Mouse (Mus musculus) ES-E14 (cell line): ENCODE measurements at regions not wholly inside any gene's neighbourhood (a gene's known extent, or its start where the extent isn't known, plus 50 kb on each side); places are given as distances from the start of the nearest gene placed in this dataset.

Experiments
- DNase-seq: peaks from one replicate; pipeline ENCODE4 v3.0.0-alpha.2; 2013; ENCODE audit warnings: low read depth, low spot score
- H3K27ac ChIP-seq: 2 replicates; pipeline ENCODE4 v1.5.1; 2012; ENCODE audit warnings: low read depth, mild to moderate bottlenecking, low read length, moderate library complexity, mixed read lengths; ENCODE audit not compliant: poor library complexity, insufficient read depth, severe bottlenecking
- H3K36me3 ChIP-seq: 2 replicates; pipeline ENCODE4 v1.6.1; 2012; ENCODE audit warnings: mild to moderate bottlenecking, low read length, moderate library complexity, mixed read lengths; ENCODE audit not compliant: control insufficient read depth, poor library complexity, insufficient read depth, severe bottlenecking
- H3K4me1 ChIP-seq, 2 experiments: fragments of 150-350 bp in 1 of 2; sonication (generic) in 1 of 2; 2 replicates each; pipeline ENCODE4 v1.6.1; 2012; ENCODE audit warnings: low read length in 2 of 2, mild to moderate bottlenecking in 1 of 2, mixed read lengths in 1 of 2; ENCODE audit not compliant: control insufficient read depth in 2 of 2, insufficient read depth in 2 of 2, poor library complexity in 1 of 2
- H3K4me3 ChIP-seq, 2 experiments: fragments of 150-350 bp in 1 of 2; sonication (generic) in 1 of 2; 2 replicates each; pipeline ENCODE4 v1.5.1; 2012; ENCODE audit warnings: low read length in 2 of 2, low read depth in 1 of 2, mild to moderate bottlenecking in 1 of 2, mixed read lengths in 1 of 2; ENCODE audit not compliant: insufficient read depth in 1 of 2, poor library complexity in 1 of 2, severe bottlenecking in 1 of 2
- H3K9ac ChIP-seq: 2 replicates; pipeline ENCODE4 v1.6.1; 2012; ENCODE audit warnings: low read depth, mild to moderate bottlenecking, low read length, mixed read lengths; ENCODE audit not compliant: poor library complexity, insufficient read depth, severe bottlenecking
- H3K9me3 ChIP-seq: fragments of 150-350 bp; sonication (generic); 2 replicates; pipeline ENCODE4 v1.6.1; 2012; ENCODE audit warnings: low read depth, mild to moderate bottlenecking, low read length; ENCODE audit not compliant: control insufficient read depth, insufficient read depth
- CHD2 ChIP-seq: IDR thresholded peaks from 2 replicates; pipeline ENCODE4 v1.6.1; 2014; ENCODE audit warnings: mild to moderate bottlenecking, low read depth, low read length, inconsistent platforms
- HCFC1 ChIP-seq: IDR thresholded peaks from 2 replicates; pipeline ENCODE4 v1.6.1; 2012; ENCODE audit warnings: low read length, inconsistent platforms, borderline replicate concordance; ENCODE audit not compliant: insufficient read depth
- MAFK ChIP-seq: IDR thresholded peaks from 2 replicates; pipeline ENCODE4 v1.6.1; 2014; ENCODE audit warnings: mild to moderate bottlenecking, low read depth, low read length, inconsistent platforms; ENCODE audit not compliant: insufficient read depth
- ZC3H11A ChIP-seq: IDR thresholded peaks from 2 replicates; pipeline ENCODE4 v1.6.1; 2012; ENCODE audit warnings: low read depth, mild to moderate bottlenecking, inconsistent platforms, low read length, borderline replicate concordance
- ZNF384 ChIP-seq: IDR thresholded peaks from 2 replicates; pipeline ENCODE4 v1.6.1; 2012; ENCODE audit warnings: low read depth, low read length, inconsistent platforms
- in situ Hi-C, 2 experiments: fragments of 600-800 bp; cut with MboI; formaldehyde crosslinking; loops; one replicate each; pipeline ENCODE4 v1.15.1; 2025; ENCODE audit warnings: low sequenced_read_pairs in 2 of 2, inconsistent platforms in 1 of 2; ENCODE audit not compliant: unreplicated experiment in 2 of 2

DNA sequence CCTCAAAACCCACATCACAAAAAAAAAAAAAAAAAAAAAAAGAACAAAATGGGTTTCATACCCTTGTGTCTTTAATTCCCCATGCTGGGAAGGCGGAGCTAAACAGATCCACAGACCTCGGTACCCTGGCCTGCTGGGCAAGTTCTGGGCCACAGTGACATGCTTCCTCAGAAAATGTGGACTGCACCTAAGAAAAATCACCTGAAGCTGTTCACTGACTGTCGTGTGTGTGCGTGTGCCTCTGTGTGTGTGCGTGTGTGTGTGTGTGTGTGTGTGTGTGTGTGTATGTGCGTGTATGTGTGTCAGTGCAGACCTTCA lies 192.4 kb downstream of the Pdcd6ip start:
- peaks cover 0 to 2% of the 10 kb centered on the region in 2 experiments; a peak in 1 of 4 replicates for H3K4me1 ChIP-seq
- no peak overlapping the region for H3K9ac ChIP-seq
- no peaks in the 10 kb centered on the region for H3K9me3 ChIP-seq
- in situ Hi-C loops = no loop called here
- H3K36me3 ChIP-seq = no peaks in the 10 kb centered on the region
- TF ChIP-seq ZC3H11A (no peak), HCFC1 (no peak), MAFK (no peak), CHD2 (no peak), ZNF384 (peak; percentile 35; the same call in 1 of the 2 replicates)
- DNase-seq = no peak
- H3K4me3 ChIP-seq = no peak overlapping the region
- no peak overlapping the region for H3K27ac ChIP-seq

DNA sequence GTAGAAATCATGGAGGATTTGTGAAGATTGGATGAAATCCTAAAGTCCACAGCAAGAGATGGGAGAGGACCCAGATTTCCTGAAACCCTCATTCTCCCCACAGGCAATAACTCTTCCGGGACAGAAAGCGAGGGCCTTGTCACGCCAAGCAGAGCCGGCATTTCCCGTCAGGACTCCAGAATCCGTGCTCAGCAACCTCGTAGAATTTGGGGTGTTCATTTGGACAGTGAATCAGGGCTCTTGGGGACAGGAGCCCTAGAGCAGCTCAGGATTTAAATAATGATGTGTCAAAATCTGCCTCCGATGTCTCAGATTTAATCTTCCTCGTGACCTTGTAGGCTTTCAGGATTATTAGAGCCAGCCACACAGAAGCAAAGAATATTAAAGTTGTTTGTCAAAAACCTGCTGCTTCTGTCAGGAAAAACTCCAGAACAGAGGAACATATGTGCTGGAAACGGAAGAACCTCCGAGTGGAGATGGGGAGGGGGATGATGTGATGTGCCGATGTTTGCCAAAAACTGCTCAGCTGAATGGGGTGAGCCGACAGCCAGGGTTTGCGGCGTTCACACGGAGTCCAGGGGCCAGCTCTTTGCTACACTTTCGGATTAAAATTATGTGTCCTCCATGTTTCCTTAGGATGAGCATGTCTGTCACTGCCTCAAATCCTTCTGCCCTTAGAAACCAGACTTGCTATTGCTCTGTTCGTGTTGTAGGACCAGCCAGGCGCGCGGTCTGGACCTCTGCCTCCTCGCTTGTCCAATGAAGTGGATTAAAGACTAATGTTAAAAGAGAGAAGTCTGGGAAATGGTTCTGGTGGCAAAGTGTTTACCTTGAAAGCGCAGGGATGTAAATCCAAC lies 193.0 kb downstream of the Pdcd6ip start:
- Histone ChIP-seq H3K36me3 (no peaks in the 10 kb centered on the region), H3K9me3 (no peaks in the 10 kb centered on the region), H3K4me1 (peaks cover 0 to 2% of the 10 kb centered on the region in 2 experiments; a peak in 1 of 4 replicates), H3K9ac (no peak overlapping the region), H3K4me3 (no peak overlapping the region), H3K27ac (no peak overlapping the region)
- no peak for TF ChIP-seq ZC3H11A
- TF ChIP-seq MAFK = no peak
- in situ Hi-C loops = no loop called here
- no peak for DNase-seq

GRCm38 (mm10) chr9:113511302-113511701 lies 196.8 kb downstream of the Pdcd6ip start:
- in situ Hi-C loops = no loop called here
- Histone ChIP-seq H3K9ac (no peak overlapping the region), H3K27ac (no peak overlapping the region), H3K36me3 (no peaks in the 10 kb centered on the region), H3K4me1 (peaks cover 0 to 2% of the 10 kb centered on the region in 2 experiments; a peak in 1 of 4 replicates), H3K9me3 (no peaks in the 10 kb centered on the region), H3K4me3 (no peak overlapping the region)
- no peak for DNase-seq
- TF ChIP-seq MAFK (no peak), CHD2 (no peak)

DNA sequence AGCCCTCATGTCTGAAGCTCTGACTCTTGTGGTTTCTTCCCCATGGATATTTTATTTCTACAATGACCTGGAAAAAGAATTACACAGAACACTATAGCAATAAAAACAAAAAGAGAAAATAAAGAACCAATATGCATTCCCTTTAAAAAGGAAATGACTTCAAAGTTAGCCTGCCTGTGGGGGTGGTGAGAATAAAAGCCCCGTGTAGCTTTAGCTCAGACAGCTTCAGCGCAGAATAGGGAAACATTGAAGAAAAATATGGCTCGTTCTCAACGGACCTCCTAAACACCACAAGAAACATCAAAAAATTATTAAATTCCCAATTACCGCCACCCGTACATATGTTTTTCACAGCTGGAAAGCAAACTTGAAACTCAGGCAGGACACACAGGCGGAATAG lies 198.7 kb downstream of the Pdcd6ip start:
- Histone ChIP-seq H3K27ac (no peak overlapping the region), H3K9me3 (no peaks in the 10 kb centered on the region), H3K36me3 (no peaks in the 10 kb centered on the region), H3K9ac (no peak overlapping the region), H3K4me3 (no peak overlapping the region), H3K4me1 (peaks cover 0 to 2% of the 10 kb centered on the region in 2 experiments; a peak in 1 of 4 replicates)
- in situ Hi-C loops = no loop called here
- TF ChIP-seq CHD2 (no peak), HCFC1 (no peak), ZC3H11A (no peak), ZNF384 (no peak), MAFK (no peak)
- DNase-seq = no peak

- Histone ChIP-seq H3K36me3 (no peaks in the 10 kb centered on the region), H3K9ac (no peak overlapping the region), H3K9me3 (no peaks in the 10 kb centered on the region), H3K4me3 (no peak overlapping the region), H3K27ac (no peak overlapping the region), H3K4me1 (peaks cover 0 to 2% of the 10 kb centered on the region in 2 experiments; a peak in 1 of 4 replicates)
- TF ChIP-seq ZC3H11A (no peak), MAFK (no peak)
- in situ Hi-C loops = no loop called here
- no peak for DNase-seq
Measured at GRCm38 (mm10) chr9:113508821-113509220, 199.2 kb downstream of the Pdcd6ip start.
